Mouse (Mus musculus): ENCODE results near the gene Gaa. TPM values are rescaled to one million over a fixed set of nuclear protein-coding genes. Genes with fewer than 3 reads are reported as not detected.

The Gaa gene
- polyA plus RNA-seq, 1 experiment from 2014 or later = 80.7 TPM

DNA sequence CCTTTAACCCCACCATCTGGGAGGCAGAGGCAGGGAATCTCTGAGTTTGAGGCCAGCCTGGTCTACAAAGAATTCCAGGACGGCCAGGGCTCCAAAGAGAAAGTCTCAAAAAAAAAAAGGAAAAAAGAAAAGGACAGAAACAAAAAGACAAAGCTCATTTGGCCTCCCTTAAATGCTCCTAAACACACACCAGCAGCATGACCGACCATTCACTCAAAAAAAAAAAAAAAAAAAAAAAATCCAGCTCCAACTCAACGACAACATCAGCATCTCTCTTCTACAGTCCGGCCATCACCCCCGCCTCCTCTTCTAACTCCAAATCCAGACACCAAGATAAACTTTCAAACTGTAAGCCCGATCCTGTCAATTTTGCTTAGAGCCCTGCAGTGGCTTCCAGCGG, 31.2 kb downstream of the Gaa start:
- Histone ChIP-seq H3K27ac (ENCODE audit: low read length) (peak overlapping the region; percentile 83; the same call in 1 of the 2 replicates), H3K4me3 (ENCODE audit: low read length) (peak overlapping the region; percentile 92), H3K9me3 (ENCODE audit: low read length) (no peaks in the 10 kb centered on the region)

DNA sequence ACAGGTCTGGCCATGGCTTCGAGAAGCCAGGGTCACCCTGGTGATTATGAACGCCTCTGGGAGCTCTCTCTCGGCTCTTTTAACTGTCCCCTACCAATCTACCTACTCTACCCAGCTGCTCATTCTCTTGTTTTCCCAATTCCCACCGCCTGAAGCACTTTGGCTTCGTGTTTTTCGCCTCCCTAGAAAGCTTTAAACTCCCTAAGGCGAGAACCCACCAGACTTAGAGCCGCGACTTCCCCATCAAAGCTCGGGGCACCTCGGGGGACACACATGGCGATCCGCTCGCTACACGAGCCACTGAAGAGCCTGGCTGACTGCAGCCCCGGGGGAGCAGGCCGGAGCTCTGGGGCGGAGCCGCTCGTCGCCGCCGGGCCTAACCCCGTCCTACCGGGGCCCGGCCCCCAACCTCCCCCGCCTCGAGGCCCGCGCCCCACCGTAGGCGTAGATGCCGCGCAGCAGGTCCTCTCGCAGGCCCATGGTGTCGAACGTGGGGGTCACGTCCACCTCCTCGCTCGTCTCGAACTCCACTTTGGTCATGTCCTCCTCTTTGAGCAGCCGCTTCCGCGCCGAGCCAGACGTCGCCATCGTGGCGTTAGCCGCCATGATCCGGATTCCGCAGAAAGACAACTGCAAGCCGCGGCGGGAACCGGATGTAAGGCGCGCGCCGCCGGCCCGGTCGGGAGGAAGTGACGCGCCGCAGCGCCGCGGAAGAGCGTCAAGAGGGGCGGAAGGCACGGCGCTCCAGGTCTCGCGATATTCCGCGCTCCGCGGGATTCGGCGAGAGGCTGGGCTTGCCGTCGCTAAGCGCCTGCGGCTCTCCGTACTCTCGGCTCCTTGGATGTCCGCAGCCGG, 31.9 kb downstream of the Gaa start, which contains the start of gene Eif4a3:
Gene Eif4a3 (minus strand): TSS at position 699 of the 855 bp plus-strand sequence.
- peak within 1 kb of the TSS; percentile 92 for H3K4me3 ChIP-seq (ENCODE audit: low read length)
- no peaks in the 10 kb centered on the region for H3K9me3 ChIP-seq (ENCODE audit: low read length)
- peaks cover 32% of the 10 kb centered on the region for H3K36me3 ChIP-seq (ENCODE audit: insufficient read depth, low read length)
- H3K27ac ChIP-seq (ENCODE audit: low read length) = peak within 1 kb of the TSS; percentile 88
- H3K27me3 ChIP-seq (ENCODE audit: insufficient read depth, low read length) = no peaks in the 10 kb centered on the region
- H3K4me1 ChIP-seq (ENCODE audit: insufficient read depth, low read length) = peaks cover 17% of the 10 kb centered on the region
- H3K9ac ChIP-seq (replicated peaks; ENCODE audit: low read length) = peak within 1 kb of the TSS; percentile 94
- under 1% methylated on average over 89 of the region's 89 CpGs for WGBS
- ATAC-seq (ENCODE audit: low FRiP score, low TSS enrichment) = peak; percentile 95
- peak within 1 kb of the TSS; percentile 91 for H3K4me2 ChIP-seq (replicated peaks; ENCODE audit: low read depth, low read length)

More for the DNA sequence above, 31.2 kb downstream of the Gaa start:
- H3K9ac ChIP-seq (replicated peaks; ENCODE audit: low read length) = peak overlapping the region; percentile 94
- no peaks in the 10 kb centered on the region for H3K27me3 ChIP-seq (ENCODE audit: insufficient read depth, low read length)
- peaks cover 17% of the 10 kb centered on the region for H3K4me1 ChIP-seq (ENCODE audit: insufficient read depth, low read length)
- WGBS = 5% methylated on average over 7 of the region's 7 CpGs
- ATAC-seq (ENCODE audit: low FRiP score, low TSS enrichment) = no peak
- peaks cover 39% of the 10 kb centered on the region for H3K36me3 ChIP-seq (ENCODE audit: insufficient read depth, low read length)
- H3K4me2 ChIP-seq (replicated peaks; ENCODE audit: low read depth, low read length) = peak overlapping the region; percentile 89

DNA sequence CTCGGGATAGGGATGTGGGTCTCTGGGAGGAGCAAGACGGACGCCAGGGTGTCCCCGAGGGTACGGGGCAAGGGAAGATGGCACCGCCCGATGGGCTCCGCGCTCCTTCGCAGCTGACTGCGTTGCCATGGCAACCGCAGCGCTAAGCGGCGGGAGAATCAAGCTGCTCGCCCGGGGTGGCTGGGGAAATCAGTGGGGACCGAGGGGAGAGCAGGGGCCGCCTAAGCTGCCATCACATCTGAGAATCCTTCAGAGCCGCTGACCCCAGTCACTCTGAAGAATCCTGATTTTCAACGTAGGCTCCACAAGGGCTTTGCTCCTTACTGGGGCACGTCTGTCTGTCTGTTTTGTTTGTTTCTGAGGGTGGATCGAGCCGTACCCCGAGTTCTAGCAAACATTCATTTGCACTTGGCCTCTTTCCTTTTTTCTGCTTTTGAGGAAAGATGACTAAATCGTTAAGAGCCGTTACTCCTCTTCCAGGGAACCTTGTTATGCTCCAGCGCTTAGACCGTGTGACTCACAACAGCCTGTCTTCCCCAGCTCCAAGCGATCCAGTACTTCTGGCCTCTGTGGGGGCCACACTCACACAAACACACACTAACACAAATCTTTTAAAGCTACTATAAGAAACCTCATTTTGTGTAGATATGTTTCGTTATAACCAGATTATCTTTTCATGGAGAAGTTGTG, 32.7 kb downstream of the Gaa start:
- Histone ChIP-seq H3K9me3 (ENCODE audit: low read length) (no peaks in the 10 kb centered on the region), H3K4me1 (ENCODE audit: insufficient read depth, low read length) (peaks cover 17% of the 10 kb centered on the region), H3K9ac (replicated peaks; ENCODE audit: low read length) (peak overlapping the region; percentile 94), H3K4me2 (replicated peaks; ENCODE audit: low read depth, low read length) (peak overlapping the region; percentile 91), H3K4me3 (ENCODE audit: low read length) (peak overlapping the region; percentile 92), H3K27me3 (ENCODE audit: insufficient read depth, low read length) (no peaks in the 10 kb centered on the region), H3K36me3 (ENCODE audit: insufficient read depth, low read length) (peaks cover 25% of the 10 kb centered on the region), H3K27ac (ENCODE audit: low read length) (peak overlapping the region; percentile 88)
- 1% methylated on average over 31 of the region's 31 CpGs for WGBS
- no peak for ATAC-seq (ENCODE audit: low FRiP score, low TSS enrichment)

DNA sequence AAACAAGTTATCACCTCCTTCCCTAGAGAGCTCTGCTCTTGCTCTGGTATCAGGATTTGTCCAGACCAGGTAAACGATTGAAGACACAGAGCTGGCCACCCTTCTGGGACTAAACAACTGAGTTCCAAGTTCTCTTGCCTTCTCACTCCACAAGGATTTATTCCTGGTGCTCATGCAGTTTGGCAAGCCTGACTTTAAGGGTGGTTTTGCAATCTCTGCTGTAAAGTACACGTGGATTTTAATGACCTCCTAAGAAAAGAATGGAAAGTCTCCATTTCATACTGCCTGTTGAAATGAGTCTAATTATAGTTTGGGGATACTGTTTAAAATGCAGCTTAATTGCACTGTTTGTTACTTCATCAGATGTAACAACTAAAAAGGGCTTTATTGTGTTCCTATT, 33.3 kb downstream of the Gaa start:
- H3K4me3 ChIP-seq (ENCODE audit: low read length) = no peak overlapping the region
- peaks cover 19% of the 10 kb centered on the region for H3K36me3 ChIP-seq (ENCODE audit: insufficient read depth, low read length)
- ATAC-seq (ENCODE audit: low FRiP score, low TSS enrichment) = no peak
- WGBS = 25% methylated on average over 2 of the region's 2 CpGs
- no peaks in the 10 kb centered on the region for H3K27me3 ChIP-seq (ENCODE audit: insufficient read depth, low read length)
- no peaks in the 10 kb centered on the region for H3K9me3 ChIP-seq (ENCODE audit: low read length)
- H3K4me2 ChIP-seq (replicated peaks; ENCODE audit: low read depth, low read length) = 0 out of 2 replicates have a peak overlapping the region, but pooled peaks have one; percentile 91
- no peak overlapping the region for H3K9ac ChIP-seq (replicated peaks; ENCODE audit: low read length)
- peaks cover 17% of the 10 kb centered on the region for H3K4me1 ChIP-seq (ENCODE audit: insufficient read depth, low read length)
- H3K27ac ChIP-seq (ENCODE audit: low read length) = no peak overlapping the region

DNA sequence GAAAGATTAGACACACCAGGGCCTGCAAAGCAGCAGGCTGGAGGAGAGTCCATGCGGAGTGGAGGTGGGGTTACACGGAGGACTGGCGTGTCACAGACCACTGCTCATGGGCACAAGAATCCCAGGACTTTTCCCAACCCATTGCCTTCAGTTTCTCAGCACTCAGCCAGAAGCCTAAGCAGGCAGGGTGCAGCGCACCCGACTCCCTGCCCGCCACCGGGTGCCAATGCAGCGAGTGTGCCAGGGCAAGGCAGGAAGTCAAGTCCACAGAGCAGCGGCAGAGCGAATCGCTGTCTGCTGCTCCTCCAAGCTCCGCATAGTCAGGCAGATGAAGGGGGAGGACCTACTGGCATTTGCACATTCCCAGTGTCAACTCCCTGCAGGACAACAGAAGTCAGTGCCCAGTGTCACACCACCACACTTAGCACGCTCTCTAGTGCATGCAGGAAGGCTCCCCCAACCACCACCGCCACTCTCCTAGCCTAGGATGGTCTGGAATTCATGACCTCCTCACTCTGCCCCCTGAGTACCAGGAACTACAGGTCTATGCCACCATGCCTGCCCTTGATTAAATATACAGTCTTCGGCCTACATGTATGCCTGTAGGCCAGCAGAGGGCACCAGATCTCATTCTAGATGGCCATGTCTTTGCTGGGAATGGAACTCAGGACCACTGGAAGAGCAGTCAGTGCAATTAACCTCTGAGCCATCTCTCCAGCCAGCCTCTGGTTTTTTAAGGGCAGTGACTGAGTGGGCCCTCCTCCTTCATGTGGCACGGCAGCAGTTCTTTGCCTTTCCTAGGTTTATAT, 37.4 kb downstream of the Gaa start:
- H3K36me3 ChIP-seq (ENCODE audit: insufficient read depth, low read length) = no peaks in the 10 kb centered on the region
- 36% methylated on average over 16 of the region's 16 CpGs for WGBS
- H3K4me2 ChIP-seq (replicated peaks; ENCODE audit: low read depth, low read length) = no peak overlapping the region
- 0 out of 2 replicates have a peak, but pooled peaks cover 9% of the 10 kb centered on the region for H3K4me1 ChIP-seq (ENCODE audit: insufficient read depth, low read length)
- H3K9ac ChIP-seq (replicated peaks; ENCODE audit: low read length) = no peak overlapping the region
- no peaks in the 10 kb centered on the region for H3K27me3 ChIP-seq (ENCODE audit: insufficient read depth, low read length)
- no peak overlapping the region for H3K4me3 ChIP-seq (ENCODE audit: low read length)
- H3K27ac ChIP-seq (ENCODE audit: low read length) = no peak overlapping the region
- no peaks in the 10 kb centered on the region for H3K9me3 ChIP-seq (ENCODE audit: low read length)
- ATAC-seq (ENCODE audit: low FRiP score, low TSS enrichment) = peak; percentile 21; the same call in 1 of the 2 replicates

DNA sequence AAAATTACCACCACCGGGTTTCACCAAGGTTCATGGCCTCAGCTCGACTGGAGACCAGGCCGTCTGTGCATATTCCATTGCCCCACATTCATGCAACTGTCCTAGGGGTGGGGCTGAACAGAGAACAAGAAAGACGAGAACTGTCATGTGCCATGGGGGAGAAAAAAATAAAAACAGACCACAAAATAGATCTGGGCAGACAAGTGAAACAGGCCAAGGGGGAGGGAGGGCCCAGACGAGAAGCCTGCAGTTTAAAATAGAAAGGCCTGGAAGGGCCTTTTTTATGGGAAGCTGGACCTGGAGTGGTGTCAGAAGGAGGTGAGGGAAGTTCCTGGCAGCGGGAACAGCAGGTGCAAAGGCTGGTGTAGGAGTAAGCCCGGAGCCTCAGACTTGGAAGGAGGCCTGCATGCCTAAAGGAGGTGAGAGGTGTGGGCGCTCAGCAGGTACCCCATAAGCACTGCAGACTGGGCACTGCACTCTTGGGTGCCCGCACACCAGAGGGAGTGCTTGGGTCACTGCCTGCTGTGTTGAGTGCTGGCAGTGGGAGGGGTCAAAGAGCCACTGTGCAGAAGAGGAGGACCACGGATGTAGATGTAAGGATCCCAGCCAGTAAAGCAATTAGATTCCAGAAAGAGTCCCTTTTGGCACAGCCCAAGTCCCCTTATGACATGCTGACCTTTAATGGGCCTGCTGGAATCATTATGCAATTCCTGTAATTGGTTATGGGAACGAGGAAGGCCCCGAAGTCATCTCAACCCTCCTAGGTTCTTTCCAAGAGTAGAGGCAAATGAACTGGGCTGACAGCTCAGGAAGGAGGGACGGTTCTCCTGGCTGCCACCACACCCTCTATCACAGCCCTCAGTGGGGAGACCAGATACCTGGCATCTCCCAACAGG, 39.3 kb downstream of the Gaa start:
- H3K9me3 ChIP-seq (ENCODE audit: low read length) = no peaks in the 10 kb centered on the region
- H3K27ac ChIP-seq (ENCODE audit: low read length) = no peak overlapping the region
- no peaks in the 10 kb centered on the region for H3K36me3 ChIP-seq (ENCODE audit: insufficient read depth, low read length)
- WGBS = 59% methylated on average over 13 of the region's 13 CpGs
- no peak overlapping the region for H3K9ac ChIP-seq (replicated peaks; ENCODE audit: low read length)
- no peak for ATAC-seq (ENCODE audit: low FRiP score, low TSS enrichment)
- no peak overlapping the region for H3K4me3 ChIP-seq (ENCODE audit: low read length)
- 0 out of 2 replicates have a peak, but pooled peaks cover 9% of the 10 kb centered on the region for H3K4me1 ChIP-seq (ENCODE audit: insufficient read depth, low read length)
- H3K4me2 ChIP-seq (replicated peaks; ENCODE audit: low read depth, low read length) = no peak overlapping the region
- H3K27me3 ChIP-seq (ENCODE audit: insufficient read depth, low read length) = peaks cover 6% of the 10 kb centered on the region

DNA sequence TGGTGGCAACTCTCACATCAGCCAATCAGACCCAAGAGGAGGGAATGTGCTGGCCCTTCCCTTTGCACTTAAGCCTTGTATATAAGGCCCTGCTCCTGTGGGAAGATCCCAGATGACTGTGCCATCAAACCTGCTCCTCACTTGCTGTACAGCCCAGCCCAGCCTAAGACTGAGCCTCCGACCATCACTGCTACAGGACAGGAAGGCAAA, 39.9 kb downstream of the Gaa start, which contains the start of gene Card14:
Gene Card14 (plus strand): TSS at position 111 of the 210 bp plus-strand sequence.
- no peak for ATAC-seq (ENCODE audit: low FRiP score, low TSS enrichment)
- 40% methylated on average over 1 of the region's 1 CpGs for WGBS
- H3K27ac ChIP-seq (ENCODE audit: low read length) = no peak within 1 kb of the TSS
- H3K27me3 ChIP-seq (ENCODE audit: insufficient read depth, low read length) = peaks cover 6% of the 10 kb centered on the region
- H3K9me3 ChIP-seq (ENCODE audit: low read length) = no peaks in the 10 kb centered on the region
- no peaks in the 10 kb centered on the region for H3K36me3 ChIP-seq (ENCODE audit: insufficient read depth, low read length)
- no peak within 1 kb of the TSS for H3K9ac ChIP-seq (replicated peaks; ENCODE audit: low read length)
- no peak within 1 kb of the TSS for H3K4me2 ChIP-seq (replicated peaks; ENCODE audit: low read depth, low read length)
- H3K4me1 ChIP-seq (ENCODE audit: insufficient read depth, low read length) = 0 out of 2 replicates have a peak, but pooled peaks cover 9% of the 10 kb centered on the region
- H3K4me3 ChIP-seq (ENCODE audit: low read length) = no peak within 1 kb of the TSS

DNA sequence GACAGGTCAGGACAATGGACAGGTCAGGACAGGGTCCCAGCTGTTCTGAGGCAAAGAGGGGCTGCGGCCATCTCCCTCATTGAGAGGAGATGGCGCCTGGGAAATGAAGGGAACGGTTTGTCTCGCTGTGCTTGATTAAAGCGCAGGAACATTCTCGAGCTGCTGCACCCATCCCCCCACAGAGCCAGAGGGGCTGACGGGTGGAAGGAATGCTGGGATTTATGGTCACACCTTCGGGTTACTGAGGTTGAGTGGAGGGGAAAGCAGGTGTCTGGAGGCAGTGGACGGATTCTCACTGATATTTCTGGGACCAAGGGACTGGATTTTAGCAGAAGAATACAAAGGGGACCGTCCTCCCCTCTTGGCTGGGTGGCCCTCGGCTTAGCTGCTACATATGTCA, 40.2 kb downstream of the Gaa start:
- Histone ChIP-seq H3K4me3 (ENCODE audit: low read length) (no peak overlapping the region), H3K9ac (replicated peaks; ENCODE audit: low read length) (no peak overlapping the region), H3K27me3 (ENCODE audit: insufficient read depth, low read length) (peaks cover 6% of the 10 kb centered on the region), H3K4me1 (ENCODE audit: insufficient read depth, low read length) (0 out of 2 replicates have a peak, but pooled peaks cover 9% of the 10 kb centered on the region), H3K4me2 (replicated peaks; ENCODE audit: low read depth, low read length) (no peak overlapping the region), H3K36me3 (ENCODE audit: insufficient read depth, low read length) (no peaks in the 10 kb centered on the region), H3K27ac (ENCODE audit: low read length) (no peak overlapping the region), H3K9me3 (ENCODE audit: low read length) (no peaks in the 10 kb centered on the region)
- 17% methylated on average over 11 of the region's 11 CpGs for WGBS
- ATAC-seq (ENCODE audit: low FRiP score, low TSS enrichment) = no peak

DNA sequence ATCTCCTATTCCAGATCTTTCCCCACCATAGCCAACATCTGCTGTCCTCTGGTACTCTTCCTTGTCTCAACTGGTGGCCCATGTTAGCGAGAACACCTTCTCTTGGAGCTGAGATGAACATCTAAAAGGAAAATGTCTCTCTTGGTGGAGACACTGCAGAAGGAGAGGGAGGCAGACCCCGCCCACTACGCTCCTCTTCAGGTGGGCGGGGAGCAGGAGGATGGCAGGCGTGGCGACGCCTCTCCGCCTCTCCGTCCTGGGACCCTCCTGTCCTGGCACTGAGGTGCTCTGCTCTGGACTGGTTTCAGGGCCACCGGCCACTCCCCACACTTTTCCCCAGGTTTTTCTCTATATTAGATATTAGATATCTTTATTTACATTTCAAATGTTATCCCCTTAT, 42.9 kb downstream of the Gaa start:
- 11% methylated on average over 10 of the region's 10 CpGs for whole genome bisulfite sequencing
- Histone ChIP-seq H3K9me3 (ENCODE audit: low read length) (no peaks in the 10 kb centered on the region), H3K9ac (replicated peaks; ENCODE audit: low read length) (no peak overlapping the region), H3K27ac (ENCODE audit: low read length) (no peak overlapping the region), H3K27me3 (ENCODE audit: insufficient read depth, low read length) (peaks cover 6% of the 10 kb centered on the region), H3K4me1 (ENCODE audit: insufficient read depth, low read length) (0 out of 2 replicates have a peak, but pooled peaks cover 9% of the 10 kb centered on the region), H3K4me2 (replicated peaks; ENCODE audit: low read depth, low read length) (no peak overlapping the region), H3K36me3 (ENCODE audit: insufficient read depth, low read length) (no peaks in the 10 kb centered on the region), H3K4me3 (ENCODE audit: low read length) (no peak overlapping the region)
- no peak for ATAC-seq (ENCODE audit: low FRiP score, low TSS enrichment)
